Mouse (Mus musculus) midbrain, embryonic 16.5 days (tissue): ENCODE results near the gene Adipor2. TPM values are rescaled to one million over a fixed set of nuclear protein-coding genes. Genes with fewer than 3 reads are reported as not detected.

Experiments
- ATAC-seq: fragments of 200-750 bp; cut with Nextera tagmentation; 2 replicates; pipeline ENCODE4 v1.8.0; 2017; ENCODE audit warnings: moderate TSS enrichment
- H3K27ac ChIP-seq: fragments of 300-500 bp; sonication (generic); 2 replicates; pipeline ENCODE4 v1.5.1; 2014; ENCODE audit warnings: mild to moderate bottlenecking, low read length, mixed read lengths
- H3K27me3 ChIP-seq: fragments of 300-500 bp; sonication (generic); 2 replicates; pipeline ENCODE4 v1.6.1; 2014; ENCODE audit warnings: low read depth, low read length, mixed read lengths; ENCODE audit not compliant: control insufficient read depth, insufficient read depth
- H3K36me3 ChIP-seq: fragments of 300-500 bp; sonication (generic); 2 replicates; pipeline ENCODE4 v1.6.1; 2014; ENCODE audit warnings: mild to moderate bottlenecking, low read length, moderate library complexity, mixed read lengths; ENCODE audit not compliant: control insufficient read depth, insufficient read depth
- H3K4me1 ChIP-seq: fragments of 300-500 bp; sonication (generic); 2 replicates; pipeline ENCODE4 v1.6.1; 2014; ENCODE audit warnings: mild to moderate bottlenecking, low read length, mixed read lengths; ENCODE audit not compliant: control insufficient read depth, insufficient read depth
- H3K4me2 ChIP-seq: fragments of 300-500 bp; sonication (generic); 2 replicates; pipeline ENCODE4 v1.6.1; 2014; ENCODE audit warnings: mild to moderate bottlenecking, low read length, mixed read lengths
- H3K4me3 ChIP-seq: fragments of 300-500 bp; sonication (generic); 2 replicates; pipeline ENCODE4 v1.5.1; 2014; ENCODE audit warnings: low read depth, mild to moderate bottlenecking, low read length, moderate library complexity, mixed read lengths
- H3K9ac ChIP-seq: fragments of 300-500 bp; sonication (generic); 2 replicates; pipeline ENCODE4 v1.6.1; 2014; ENCODE audit warnings: low read depth, low read length, mixed read lengths
- H3K9me3 ChIP-seq: fragments of 300-500 bp; sonication (generic); replicated peaks from 2 replicates; pipeline ENCODE4 v1.6.1; 2014; ENCODE audit warnings: mild to moderate bottlenecking, low read length, mixed read lengths; ENCODE audit not compliant: control insufficient read depth, poor library complexity, severe bottlenecking
- WGBS: fragments of 180-500 bp; shearing (Covaris S2); extraction: QIAGEN DNeasy Blood & Tissue Kit; methylation state at CpG from one replicate; pipeline ENCODE4 v1.1.7; 2014; 5-methylcytosine and 5-hydroxymethylcytosine counted together
- polyA plus RNA-seq: library from polyadenylated mRNA; unstranded; fragments of >200 nt; fragmentation: Nextera tagmentation; extraction: Ambion mirVana; gene quantifications from 2 replicates; pipeline ENCODE4 v1.2.1, GENCODE M21; 2015

The Adipor2 gene
- polyA plus RNA-seq, 1 experiment from 2014 or later: 32.8 TPM

- Histone ChIP-seq H3K4me2 (no peak overlapping the region), H3K27me3 (no peaks in the 10 kb centered on the region), H3K4me1 (no peaks in the 10 kb centered on the region), H3K36me3 (no peaks in the 10 kb centered on the region), H3K9ac (no peak overlapping the region), H3K27ac (no peak overlapping the region), H3K4me3 (no peak overlapping the region), H3K9me3 (no peaks in the 10 kb centered on the region)
- no peak for ATAC-seq
- WGBS: 43% methylated on average over 2 of the region's 2 CpGs
These were observed 13.0 kb upstream of the Adipor2 start for GRCm38 (mm10) chr6:119430508-119430907.

GRCm38 (mm10) chr6:119429311-119429710, 11.8 kb upstream of the Adipor2 start:
- no peak overlapping the region for H3K27ac ChIP-seq
- H3K27me3 ChIP-seq: no peaks in the 10 kb centered on the region
- WGBS: 95% methylated on average over 13 of the region's 13 CpGs
- H3K9me3 ChIP-seq: no peaks in the 10 kb centered on the region
- no peak overlapping the region for H3K4me3 ChIP-seq
- no peaks in the 10 kb centered on the region for H3K4me1 ChIP-seq
- no peak overlapping the region for H3K9ac ChIP-seq
- ATAC-seq: no peak
- no peak overlapping the region for H3K4me2 ChIP-seq
- H3K36me3 ChIP-seq: no peaks in the 10 kb centered on the region

- 87% methylated on average over 3 of the region's 3 CpGs for WGBS
These were observed 11.1 kb upstream of the Adipor2 start for GRCm38 (mm10) chr6:119428611-119429010.

GRCm38 (mm10) chr6:119421001-119421400, 3.5 kb upstream of the Adipor2 start:
- ATAC-seq: no peak
- Histone ChIP-seq H3K4me3 (no peak overlapping the region), H3K9me3 (no peaks in the 10 kb centered on the region), H3K4me1 (no peaks in the 10 kb centered on the region), H3K27me3 (no peaks in the 10 kb centered on the region), H3K27ac (no peak overlapping the region), H3K4me2 (no peak overlapping the region), H3K9ac (no peak overlapping the region), H3K36me3 (no peaks in the 10 kb centered on the region)
- WGBS: 93% methylated on average over 4 of the region's 4 CpGs

More at GRCm38 (mm10) chr6:119428611-119429010, 11.1 kb upstream of the Adipor2 start:
- no peak overlapping the region for H3K4me2 ChIP-seq
- H3K27ac ChIP-seq: no peak overlapping the region
- H3K9ac ChIP-seq: no peak overlapping the region
- H3K36me3 ChIP-seq: no peaks in the 10 kb centered on the region
- H3K4me3 ChIP-seq: no peak overlapping the region
- H3K9me3 ChIP-seq: no peaks in the 10 kb centered on the region
- H3K27me3 ChIP-seq: no peaks in the 10 kb centered on the region
- no peak for ATAC-seq
- H3K4me1 ChIP-seq: no peaks in the 10 kb centered on the region

GRCm38 (mm10) chr6:119420357-119420756, 2.9 kb upstream of the Adipor2 start:
- Histone ChIP-seq H3K4me1 (no peaks in the 10 kb centered on the region), H3K36me3 (no peaks in the 10 kb centered on the region), H3K9me3 (no peaks in the 10 kb centered on the region), H3K27ac (no peak overlapping the region), H3K27me3 (no peaks in the 10 kb centered on the region), H3K9ac (no peak overlapping the region), H3K4me3 (no peak overlapping the region), H3K4me2 (no peak overlapping the region)
- whole genome bisulfite sequencing: 97% methylated on average over 5 of the region's 5 CpGs
- no peak for ATAC-seq

DNA sequence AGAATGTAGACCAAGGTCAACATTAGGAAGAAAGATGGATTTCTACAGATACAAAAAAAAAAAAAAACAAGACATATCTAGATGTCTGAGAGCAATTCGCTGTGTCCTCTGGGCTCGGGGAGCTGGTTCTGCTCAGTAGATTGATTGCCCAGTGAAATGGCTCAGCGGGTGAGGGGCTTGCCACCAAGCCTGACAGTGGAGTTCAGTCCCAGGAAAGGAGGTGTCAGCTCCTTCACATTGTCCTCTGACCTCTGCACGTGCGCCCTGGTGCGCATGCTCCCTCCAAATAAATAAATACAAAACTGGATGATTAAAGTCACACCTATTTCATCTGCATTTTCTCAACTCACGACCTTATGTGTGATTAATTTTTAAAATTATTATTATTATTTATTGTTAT, 1.9 kb upstream of the Adipor2 start:
- no peak overlapping the region for H3K4me2 ChIP-seq
- H3K27me3 ChIP-seq: no peaks in the 10 kb centered on the region
- no peaks in the 10 kb centered on the region for H3K4me1 ChIP-seq
- H3K9me3 ChIP-seq: no peaks in the 10 kb centered on the region
- H3K4me3 ChIP-seq: no peak overlapping the region
- H3K36me3 ChIP-seq: no peaks in the 10 kb centered on the region
- H3K27ac ChIP-seq: no peak overlapping the region
- ATAC-seq: no peak
- WGBS: 31% methylated on average over 7 of the region's 7 CpGs
- H3K9ac ChIP-seq: no peak overlapping the region

GRCm38 (mm10) chr6:119418392-119419251, 1.1 kb upstream of the Adipor2 start:
- Histone ChIP-seq H3K36me3 (no peaks in the 10 kb centered on the region), H3K9ac (no peak overlapping the region), H3K4me2 (no peak overlapping the region), H3K27ac (no peak overlapping the region), H3K9me3 (no peaks in the 10 kb centered on the region), H3K27me3 (no peaks in the 10 kb centered on the region), H3K4me3 (no peak overlapping the region), H3K4me1 (no peaks in the 10 kb centered on the region)
- WGBS: 18% methylated on average over 7 of the region's 7 CpGs
- no peak for ATAC-seq

GRCm38 (mm10) chr6:119417821-119418220, 317 bp upstream of the Adipor2 start:
- WGBS: 58% methylated on average over 7 of the region's 7 CpGs
- ATAC-seq: no peak

DNA sequence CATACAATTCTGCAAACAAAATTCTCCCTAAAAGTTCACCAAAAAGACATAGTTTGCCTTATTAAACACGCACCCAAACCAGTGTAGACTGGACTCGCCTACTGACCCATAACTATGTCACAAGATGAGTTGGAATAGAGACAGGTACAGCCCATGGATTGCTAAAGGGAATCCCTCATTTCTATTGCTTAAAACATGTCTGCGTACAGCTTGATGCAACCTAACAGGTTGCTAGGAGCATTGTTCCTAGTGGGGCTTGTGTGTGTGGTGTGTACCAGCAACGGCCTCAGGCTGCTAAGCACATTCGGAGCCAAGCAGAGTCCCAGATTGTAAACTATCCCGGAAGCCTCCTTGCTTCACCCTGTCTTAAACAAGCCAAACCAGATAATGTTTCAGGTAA, 861 bp downstream of the Adipor2 start:
- no peak overlapping the region for H3K4me3 ChIP-seq

More at GRCm38 (mm10) chr6:119417821-119418220, 317 bp upstream of the Adipor2 start:
- no peaks in the 10 kb centered on the region for H3K4me1 ChIP-seq
- H3K27me3 ChIP-seq: no peaks in the 10 kb centered on the region
- no peak overlapping the region for H3K4me2 ChIP-seq
- H3K9me3 ChIP-seq: no peaks in the 10 kb centered on the region
- no peak overlapping the region for H3K9ac ChIP-seq
- H3K27ac ChIP-seq: no peak overlapping the region
- no peak overlapping the region for H3K4me3 ChIP-seq
- H3K36me3 ChIP-seq: no peaks in the 10 kb centered on the region

More for the DNA sequence above, 861 bp downstream of the Adipor2 start:
- no peak overlapping the region for H3K4me2 ChIP-seq
- no peaks in the 10 kb centered on the region for H3K4me1 ChIP-seq
- 71% methylated on average over 6 of the region's 6 CpGs for WGBS
- ATAC-seq: no peak
- no peaks in the 10 kb centered on the region for H3K9me3 ChIP-seq
- H3K27ac ChIP-seq: no peak overlapping the region
- no peak overlapping the region for H3K9ac ChIP-seq
- H3K27me3 ChIP-seq: no peaks in the 10 kb centered on the region
- H3K36me3 ChIP-seq: no peaks in the 10 kb centered on the region
